ENCODE assay signal across 10 mouse cellular contexts in the genomic region with DNA sequence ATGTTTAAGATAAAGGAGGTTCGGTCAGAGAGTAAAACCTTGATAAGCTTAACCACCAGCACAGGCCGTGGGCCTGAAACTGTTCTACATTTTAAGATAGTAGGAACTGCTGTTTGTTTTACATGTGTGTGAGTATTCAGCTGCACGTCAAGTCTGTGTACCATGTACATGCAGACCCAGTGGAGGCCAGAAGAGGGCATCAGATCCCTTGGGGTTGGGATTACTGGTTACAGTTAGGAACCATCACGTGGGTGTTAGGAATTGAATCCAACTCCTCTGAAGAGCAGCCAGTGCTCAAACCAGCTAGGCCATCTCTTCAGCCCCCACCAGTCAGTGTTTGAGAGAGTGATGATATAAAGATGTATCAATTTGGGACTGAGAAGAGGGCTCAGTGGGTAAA. TPM values are rescaled to one million over a fixed set of nuclear protein-coding genes. Genes with fewer than 3 reads are reported as not detected.
DNase-seq lines count a peak whose midpoint lies in the region; ATAC-seq lines count a peak whose summit lies in the region.
"Had no signal": no experiment of that assay in that cellular context is flagged by ENCODE, and none has a peak within 500 bp of the region (broad histone marks: within the 10 kb centered on the region; RNA-seq: fewer than 3 reads in every experiment).

No protein-coding gene starts in this region.

- peak; percentile 52 for DNase-seq in midbrain, embryonic 14.5 days
- peak; percentile 70 for DNase-seq in adrenal gland, postnatal 36 days
- DNase-seq in left cerebral cortex, postnatal 4 days = peak; percentile 33
- peak; percentile 26 for DNase-seq in ovary, postnatal 14 days (ENCODE audit: low spot score)
- DNase-seq in thymus, postnatal 0 days (ENCODE audit: low spot score) = peak; percentile 62

- H3K9me3 ChIP-seq in midbrain, embryonic 14.5 days (ENCODE audit: control insufficient read depth, low read length) = no peaks in the 10 kb centered on the region
- H3K9me3 ChIP-seq in midbrain, embryonic 13.5 days = no peaks in the 10 kb centered on the region
- H3K9me3 ChIP-seq: embryonic facial prominence, embryonic 15.5 days; neural tube, embryonic 13.5 days had no signal

- ATAC-seq in midbrain, embryonic 14.5 days (ENCODE audit: low FRiP score, low TSS enrichment) = no peak
- no peak for ATAC-seq in midbrain, embryonic 13.5 days
- ATAC-seq in erythroid progenitor cell, adult 5-6 weeks (replicated peaks; ENCODE audit: low FRiP score, poor library complexity, severe bottlenecking) = peak; percentile 89
- peak; percentile 73 for ATAC-seq in inflammation-experienced regulatory T-cells, adult 6 months

- no peaks in the 10 kb centered on the region for H3K4me1 ChIP-seq in midbrain, embryonic 14.5 days (ENCODE audit: control insufficient read depth, insufficient read depth, low read length)
- H3K4me1 ChIP-seq in midbrain, embryonic 13.5 days (replicated peaks) = no peaks in the 10 kb centered on the region
- H3K4me1 ChIP-seq: embryonic facial prominence, embryonic 15.5 days; neural tube, embryonic 13.5 days had no signal

- intact Hi-C loops in left cerebral cortex, postnatal 4 days (cut with DNase I) = no loop called here

- no peak overlapping the region for H3K4me2 ChIP-seq in midbrain, embryonic 14.5 days (ENCODE audit: low read length)
- no peak overlapping the region for H3K4me2 ChIP-seq in midbrain, embryonic 13.5 days (replicated peaks)
- H3K4me2 ChIP-seq: embryonic facial prominence, embryonic 15.5 days; neural tube, embryonic 13.5 days had no signal

- H3K36me3 ChIP-seq in midbrain, embryonic 14.5 days (ENCODE audit: control insufficient read depth, insufficient read depth, low read length) = peaks cover 80% of the 10 kb centered on the region
- H3K36me3 ChIP-seq in midbrain, embryonic 13.5 days = peaks cover 76% of the 10 kb centered on the region

- H3K27ac ChIP-seq in midbrain, embryonic 14.5 days (replicated peaks; ENCODE audit: low read depth, low read length) = no peak overlapping the region
- no peak overlapping the region for H3K27ac ChIP-seq in midbrain, embryonic 13.5 days
- H3K27ac ChIP-seq: embryonic facial prominence, embryonic 15.5 days; neural tube, embryonic 13.5 days had no signal

- no peaks in the 10 kb centered on the region for H3K27me3 ChIP-seq in midbrain, embryonic 14.5 days (ENCODE audit: control insufficient read depth, insufficient read depth, low read length)
- no peaks in the 10 kb centered on the region for H3K27me3 ChIP-seq in midbrain, embryonic 13.5 days
- H3K27me3 ChIP-seq: embryonic facial prominence, embryonic 15.5 days; neural tube, embryonic 13.5 days had no signal

- H3K9ac ChIP-seq in midbrain, embryonic 14.5 days (replicated peaks; ENCODE audit: low read length) = no peak overlapping the region
- H3K9ac ChIP-seq in midbrain, embryonic 13.5 days (replicated peaks) = no peak overlapping the region
- H3K9ac ChIP-seq: embryonic facial prominence, embryonic 15.5 days; neural tube, embryonic 13.5 days had no signal

- 68% methylated on average over 4 of the region's 4 CpGs for WGBS in midbrain, embryonic 14.5 days
- WGBS in midbrain, embryonic 13.5 days = 64% methylated on average over 4 of the region's 4 CpGs

- H3K4me3 ChIP-seq in midbrain, embryonic 14.5 days (replicated peaks; ENCODE audit: low read depth, low read length) = no peak overlapping the region
- H3K4me3 ChIP-seq in midbrain, embryonic 13.5 days (replicated peaks) = no peak overlapping the region
- H3K4me3 ChIP-seq: embryonic facial prominence, embryonic 15.5 days; neural tube, embryonic 13.5 days had no signal

RNA-seq across cellular contexts. Expression of a gene that starts 24.3 kb away (rescaled TPM):
- polyA plus RNA-seq in midbrain, embryonic 14.5 days (2014; fragmentation: Nextera tagmentation; extraction: Ambion mirVana) = 3.3 and 3.6 TPM in 2 replicates
- polyA plus RNA-seq in midbrain, embryonic 13.5 days (2015; fragmentation: Nextera tagmentation; extraction: Ambion mirVana) = 1.5 and 2.8 TPM in 2 replicates
- total RNA-seq in adrenal gland, postnatal 36 days (2021) = 10 to 100 TPM; 47.0 to 57.7 TPM
- 144 and 186 TPM in 2 replicates for total RNA-seq in erythroid progenitor cell, adult 5-6 weeks (2015; ENCODE audit: low replicate concordance)
- total RNA-seq in erythroid progenitor cell, adult 5-6 weeks (2017; ENCODE audit: low replicate concordance) = 87.7 and 131 TPM in 2 replicates
- polyA plus RNA-seq in inflammation-experienced regulatory T-cells, adult 6 months (2017; shearing (Covaris generic)) = 1 to 10 TPM; 2.9 to 3.5 (median 3.3) TPM
- total RNA-seq in left cerebral cortex, postnatal 4 days (2021) = 10 to 100 TPM; 26.0 to 27.0 TPM
- 5.1 and 5.5 TPM in 2 replicates for polyA plus RNA-seq in thymus, postnatal 0 days (2015; fragmentation: Nextera tagmentation; extraction: Ambion mirVana)

Comparison
In these comparisons a context has a peak if more than half of its experiments do, and no peak if none do; other contexts are left out.
1. ATAC-seq: peak in erythroid progenitor cell, adult 5-6 weeks (single experiment) and inflammation-experienced regulatory T-cells, adult 6 months (single experiment); none in midbrain, embryonic 14.5 days (single experiment) and midbrain, embryonic 13.5 days (single experiment).
2. Peak in every context shown above with its lines, with median percentiles within 50 percentile points of each other: DNase-seq.